Mouse (Mus musculus): Measurements from ENCODE around the gene Abhd16b. TPM values are rescaled to one million over a fixed set of nuclear protein-coding genes. Genes with fewer than 3 reads are reported as not detected.

Gene Abhd16b
- polyA plus RNA-seq (2015; fragmentation: Nextera tagmentation; extraction: Ambion mirVana), result 0.06 and 0.08 TPM in 2 replicates

DNA sequence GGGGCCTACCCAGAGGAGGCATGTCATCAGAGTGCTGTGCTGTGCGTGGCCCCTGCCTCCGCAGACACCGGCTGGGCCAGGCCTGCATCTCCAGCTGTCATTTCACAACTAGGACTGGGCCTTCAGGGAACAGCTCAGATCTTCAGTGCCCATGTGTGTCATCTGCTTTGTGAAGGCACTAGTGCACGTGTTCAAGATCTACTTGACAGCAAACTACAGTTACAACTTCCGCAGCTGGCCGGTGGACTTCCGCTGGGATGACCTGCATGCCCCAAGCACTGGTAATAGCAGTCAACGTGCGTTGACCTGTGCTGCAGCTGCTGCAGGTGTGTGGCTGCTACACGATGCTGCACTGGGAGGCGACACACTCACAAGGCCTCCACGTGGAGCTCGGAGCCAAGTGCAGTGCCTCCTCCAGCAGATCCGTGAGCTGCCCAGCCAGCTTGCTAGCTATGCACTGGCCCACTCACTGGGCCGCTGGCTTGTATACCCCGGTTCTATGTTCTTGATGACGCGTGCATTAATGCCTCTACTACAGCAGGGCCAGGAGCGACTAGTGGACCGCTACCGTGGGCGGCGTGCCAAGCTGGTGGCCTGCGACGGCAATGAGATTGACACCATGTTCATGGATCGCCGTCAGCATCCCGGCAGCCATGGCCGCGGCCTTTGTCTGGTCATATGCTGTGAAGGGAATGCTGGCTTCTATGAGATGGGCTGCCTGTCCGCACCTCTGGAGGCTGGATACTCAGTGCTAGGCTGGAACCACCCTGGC, at the start of gene Abhd16b:
TSS of gene Abhd16b (plus strand) at position 51 of the 772 bp plus-strand sequence.
- Histone ChIP-seq H3K4me1 (ENCODE audit: insufficient read depth) (peaks cover 15% of the 10 kb centered on the region), H3K9me3 (ENCODE audit: low read length) (no peaks in the 10 kb centered on the region), H3K4me3 (ENCODE audit: low read depth, low read length) (no peak within 1 kb of the TSS), H3K4me2 (ENCODE audit: low read depth, low read length) (peak within 1 kb of the TSS; percentile 50), H3K36me3 (replicated peaks; ENCODE audit: insufficient read depth, low read length) (no peaks in the 10 kb centered on the region), H3K27ac (ENCODE audit: low read depth) (0 out of 2 replicates have a peak within 1 kb of the TSS, but pooled peaks have one; percentile 11), H3K27me3 (ENCODE audit: insufficient read depth, low read length) (no peaks in the 10 kb centered on the region), H3K9ac (replicated peaks) (no peak within 1 kb of the TSS)
- WGBS (ENCODE audit: insufficient replicate concordance), result 86% methylated on average over 31 of the region's 31 CpGs
- no peak for ATAC-seq
- TF ChIP-seq CTCF (IDR thresholded peaks at IDR 0.05; ENCODE audit: low read depth) (no peak), EP300 (IDR thresholded peaks at IDR 0.05; ENCODE audit: low read depth) (no peak)
- no peak for DNase-seq

DNA sequence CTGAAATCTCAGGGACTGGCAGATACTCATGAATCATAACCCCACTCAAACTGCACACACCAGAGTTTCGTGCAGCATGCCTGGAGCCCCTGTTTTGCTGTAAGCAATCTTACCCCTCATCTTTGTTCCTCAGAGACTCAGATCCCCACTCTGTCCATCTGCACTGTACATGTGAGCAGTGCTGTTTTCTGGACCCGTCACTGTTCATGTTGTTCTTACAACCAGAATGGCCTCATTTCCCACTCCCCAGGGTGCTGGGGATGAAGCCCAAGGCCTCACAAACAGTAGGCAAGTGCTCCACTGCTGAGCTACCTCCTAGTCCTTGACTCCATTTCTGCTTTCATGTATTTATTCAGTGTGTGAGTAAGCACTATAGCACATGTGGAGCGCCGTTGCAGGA, 40.8 kb upstream of the Abhd16b start:
- Histone ChIP-seq H3K4me2 (ENCODE audit: low read depth, low read length) (no peak overlapping the region), H3K36me3 (replicated peaks; ENCODE audit: insufficient read depth, low read length) (no peaks in the 10 kb centered on the region), H3K4me1 (ENCODE audit: insufficient read depth) (peaks cover 6% of the 10 kb centered on the region), H3K9ac (replicated peaks) (no peak overlapping the region), H3K9me3 (ENCODE audit: low read length) (0 out of 2 replicates have a peak, but pooled peaks cover 2% of the 10 kb centered on the region), H3K27ac (ENCODE audit: low read depth) (no peak overlapping the region), H3K27me3 (ENCODE audit: insufficient read depth, low read length) (no peaks in the 10 kb centered on the region), H3K4me3 (ENCODE audit: low read depth, low read length) (no peak overlapping the region)
- ATAC-seq, result no peak
- TF ChIP-seq EP300 (IDR thresholded peaks at IDR 0.05; ENCODE audit: low read depth) (no peak), CTCF (IDR thresholded peaks at IDR 0.05; ENCODE audit: low read depth) (no peak)
- DNase-seq, result no peak
- WGBS (ENCODE audit: insufficient replicate concordance), result 83% methylated on average over 4 of the region's 4 CpGs

DNA sequence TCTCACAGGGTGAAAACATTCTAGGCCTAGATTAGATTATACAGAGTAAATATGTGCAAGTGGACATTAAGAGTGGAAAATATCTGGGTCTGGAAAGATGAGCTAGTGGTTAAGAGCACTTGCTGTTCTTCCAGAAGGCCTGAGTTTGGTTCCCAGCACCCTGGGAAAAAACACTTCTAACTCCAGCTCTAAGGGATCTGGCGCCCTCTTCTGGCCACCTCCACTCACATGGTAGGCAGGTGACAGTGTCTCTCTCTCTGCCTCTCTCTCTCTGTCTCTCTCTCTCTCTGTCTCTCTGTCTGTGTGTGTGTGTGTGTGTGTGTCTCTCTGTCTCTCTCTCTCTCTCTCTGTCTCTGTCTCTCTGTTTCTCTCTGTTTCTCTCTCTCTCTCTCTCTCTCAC, 39.7 kb upstream of the Abhd16b start:
- no peak for ATAC-seq
- Histone ChIP-seq H3K27ac (ENCODE audit: low read depth) (no peak overlapping the region), H3K9me3 (ENCODE audit: low read length) (0 out of 2 replicates have a peak, but pooled peaks cover 2% of the 10 kb centered on the region), H3K36me3 (replicated peaks; ENCODE audit: insufficient read depth, low read length) (no peaks in the 10 kb centered on the region), H3K4me1 (ENCODE audit: insufficient read depth) (peaks cover 11% of the 10 kb centered on the region), H3K9ac (replicated peaks) (no peak overlapping the region), H3K27me3 (ENCODE audit: insufficient read depth, low read length) (no peaks in the 10 kb centered on the region), H3K4me3 (ENCODE audit: low read depth, low read length) (no peak overlapping the region), H3K4me2 (ENCODE audit: low read depth, low read length) (no peak overlapping the region)
- no peak for DNase-seq
- TF ChIP-seq EP300 (IDR thresholded peaks at IDR 0.05; ENCODE audit: low read depth) (no peak), CTCF (IDR thresholded peaks at IDR 0.05; ENCODE audit: low read depth) (peak; percentile 51)
- 72% methylated on average over 1 of the region's 1 CpGs for WGBS (ENCODE audit: insufficient replicate concordance)

DNA sequence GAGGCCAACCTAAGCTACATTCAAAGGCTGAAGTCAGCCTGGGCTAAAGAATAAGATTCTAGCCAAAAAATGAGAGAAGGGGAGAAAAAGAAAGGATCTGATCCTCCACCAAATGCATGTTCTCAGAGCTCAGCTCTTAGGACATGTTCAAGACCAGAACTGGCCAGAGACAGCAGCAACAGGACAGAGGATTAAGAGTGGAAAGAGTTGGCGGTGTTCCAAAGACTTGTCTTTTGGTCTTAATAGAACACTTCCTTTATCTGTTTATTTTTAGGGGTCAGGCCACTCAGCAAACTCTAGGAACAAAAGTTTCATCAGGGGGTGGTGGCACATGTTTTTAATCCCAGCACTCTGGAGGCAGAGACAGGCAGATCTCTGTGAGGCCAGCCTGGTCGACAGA, 37.1 kb upstream of the Abhd16b start:
- no peak for TF ChIP-seq EP300 (IDR thresholded peaks at IDR 0.05; ENCODE audit: low read depth)
- no peak for TF ChIP-seq CTCF (IDR thresholded peaks at IDR 0.05; ENCODE audit: low read depth)
- ATAC-seq, result no peak
- Histone ChIP-seq H3K9me3 (ENCODE audit: low read length) (0 out of 2 replicates have a peak, but pooled peaks cover 2% of the 10 kb centered on the region), H3K4me1 (ENCODE audit: insufficient read depth) (peaks cover 27% of the 10 kb centered on the region), H3K27me3 (ENCODE audit: insufficient read depth, low read length) (peaks cover 17% of the 10 kb centered on the region), H3K36me3 (replicated peaks; ENCODE audit: insufficient read depth, low read length) (no peaks in the 10 kb centered on the region), H3K27ac (ENCODE audit: low read depth) (no peak overlapping the region), H3K4me3 (ENCODE audit: low read depth, low read length) (no peak overlapping the region), H3K9ac (replicated peaks) (no peak overlapping the region), H3K4me2 (ENCODE audit: low read depth, low read length) (no peak overlapping the region)
- WGBS (ENCODE audit: insufficient replicate concordance), result 83% methylated on average over 2 of the region's 2 CpGs
- DNase-seq, result no peak

DNA sequence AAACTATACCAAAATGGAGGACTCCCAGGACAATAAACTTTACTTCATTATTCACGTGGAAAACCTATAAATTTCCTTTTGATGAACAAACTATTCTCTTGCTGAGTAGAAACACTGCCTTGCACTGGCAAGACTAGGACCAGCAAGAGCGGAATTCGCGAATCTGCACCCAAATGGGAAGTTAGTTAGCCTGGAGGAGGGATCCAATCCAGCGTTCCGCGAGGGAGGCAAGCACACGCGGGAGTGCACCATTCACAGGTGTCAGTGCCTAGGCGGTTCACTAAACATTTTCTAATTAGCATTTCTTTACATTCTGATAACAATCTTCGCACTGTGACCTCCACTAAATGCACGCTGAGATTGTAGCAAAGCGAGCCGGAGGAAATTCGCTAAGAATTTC, 35.2 kb upstream of the Abhd16b start:
- Histone ChIP-seq H3K27ac (ENCODE audit: low read depth) (no peak overlapping the region), H3K27me3 (ENCODE audit: insufficient read depth, low read length) (peaks cover 21% of the 10 kb centered on the region), H3K9ac (replicated peaks) (peak overlapping the region; percentile 81), H3K4me1 (ENCODE audit: insufficient read depth) (peaks cover 29% of the 10 kb centered on the region), H3K36me3 (replicated peaks; ENCODE audit: insufficient read depth, low read length) (no peaks in the 10 kb centered on the region), H3K9me3 (ENCODE audit: low read length) (0 out of 2 replicates have a peak, but pooled peaks cover 2% of the 10 kb centered on the region), H3K4me3 (ENCODE audit: low read depth, low read length) (peak overlapping the region; percentile 83), H3K4me2 (ENCODE audit: low read depth, low read length) (peak overlapping the region; percentile 100)
- ATAC-seq (no peak), DNase-seq (no peak)
- 8% methylated on average over 15 of the region's 15 CpGs for WGBS (ENCODE audit: insufficient replicate concordance)
- TF ChIP-seq CTCF (IDR thresholded peaks at IDR 0.05; ENCODE audit: low read depth) (no peak), EP300 (IDR thresholded peaks at IDR 0.05; ENCODE audit: low read depth) (no peak)

DNA sequence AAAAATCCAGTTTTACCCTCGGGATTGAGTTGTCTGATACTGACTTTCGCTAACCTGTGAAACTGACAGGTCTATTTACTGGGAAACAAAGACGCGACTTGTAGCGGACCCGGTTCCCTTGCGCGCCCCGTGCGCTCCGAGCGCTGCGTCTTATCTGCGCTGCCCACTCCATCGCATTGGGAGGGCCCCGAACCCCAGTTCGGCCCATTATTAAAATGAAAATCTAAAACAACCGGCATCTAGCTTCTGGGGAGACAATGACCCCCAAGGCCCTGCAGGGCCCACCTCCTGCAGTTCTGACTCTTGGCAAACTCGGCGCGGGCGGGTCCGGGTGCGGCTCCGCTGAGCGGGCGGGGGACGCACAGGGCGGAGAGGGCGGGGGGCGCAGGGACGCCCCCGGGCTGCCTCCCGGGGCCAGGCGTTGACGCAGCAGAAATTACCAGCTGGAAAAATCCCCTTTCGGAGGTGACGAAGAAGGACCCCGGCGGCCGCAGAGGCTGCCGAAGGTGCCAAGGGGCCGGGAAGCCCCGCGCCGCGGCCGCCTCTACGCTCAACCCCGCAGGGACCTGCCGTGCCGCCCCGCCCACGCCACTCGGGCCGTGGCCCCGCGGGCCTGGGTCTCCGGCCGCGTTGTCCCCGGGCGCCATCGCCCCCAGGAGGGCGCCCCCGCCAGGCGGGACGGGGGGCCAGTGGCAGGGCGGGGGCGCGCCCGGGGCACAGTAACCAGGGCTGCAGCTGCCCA, 34.4 kb upstream of the Abhd16b start:
- Histone ChIP-seq H3K27me3 (ENCODE audit: insufficient read depth, low read length) (peaks cover 21% of the 10 kb centered on the region), H3K36me3 (replicated peaks; ENCODE audit: insufficient read depth, low read length) (no peaks in the 10 kb centered on the region), H3K4me2 (ENCODE audit: low read depth, low read length) (peak overlapping the region; percentile 100), H3K9me3 (ENCODE audit: low read length) (no peaks in the 10 kb centered on the region), H3K27ac (ENCODE audit: low read depth) (peak overlapping the region; percentile 86), H3K4me3 (ENCODE audit: low read depth, low read length) (peak overlapping the region; percentile 83), H3K9ac (replicated peaks) (peak overlapping the region; percentile 81), H3K4me1 (ENCODE audit: insufficient read depth) (peaks cover 29% of the 10 kb centered on the region)
- WGBS (ENCODE audit: insufficient replicate concordance), result under 1% methylated on average over 52 of the region's 72 CpGs
- no peak; the same call in 1 of the 2 replicates for ATAC-seq
- TF ChIP-seq EP300 (IDR thresholded peaks at IDR 0.05; ENCODE audit: low read depth), result no peak
- TF ChIP-seq CTCF (IDR thresholded peaks at IDR 0.05; ENCODE audit: low read depth), result no peak
- peak; percentile 51 for DNase-seq
